Mouse (Mus musculus): Measurements from ENCODE around the gene Krtap29-1. TPM values are rescaled to one million over a fixed set of nuclear protein-coding genes. Genes with fewer than 3 reads are reported as not detected.
A peak's percentile ranks its signal among the peaks of the same experiment; 100 is the strongest.

The Krtap29-1 gene
- polyA plus RNA-seq (2016; fragmentation: Nextera tagmentation; extraction: Ambion mirVana): not detected in 2 replicates

- H3K27me3 ChIP-seq (ENCODE audit: insufficient read depth, poor library complexity, severe bottlenecking): no peaks in the 10 kb centered on the region
- no peaks in the 10 kb centered on the region for H3K36me3 ChIP-seq
- H3K4me1 ChIP-seq: 0 out of 2 replicates have a peak, but pooled peaks cover 4% of the 10 kb centered on the region
- 71% methylated on average over 5 of the region's 5 CpGs for WGBS
- DNase-seq (ENCODE audit: low spot score): peak; percentile 28
- no peak within 1 kb of the TSS for H3K4me3 ChIP-seq
- H3K27ac ChIP-seq: no peak within 1 kb of the TSS
- H3K9me3 ChIP-seq: no peaks in the 10 kb centered on the region
These were observed at the start of gene Krtap29-1 for GRCm38 (mm10) chr11:99978953-99979352. Gene Krtap29-1 (minus strand): TSS chr11:99979053.

- no peaks in the 10 kb centered on the region for H3K4me1 ChIP-seq
- no peaks in the 10 kb centered on the region for H3K9me3 ChIP-seq
- H3K27me3 ChIP-seq (ENCODE audit: insufficient read depth, poor library complexity, severe bottlenecking): no peaks in the 10 kb centered on the region
- H3K27ac ChIP-seq: no peak overlapping the region
- peak; percentile 42 for DNase-seq (ENCODE audit: low spot score)
- WGBS: 53% methylated on average over 5 of the region's 5 CpGs
- no peaks in the 10 kb centered on the region for H3K36me3 ChIP-seq
- H3K4me3 ChIP-seq: no peak overlapping the region
These were observed 42.6 kb upstream of the Krtap29-1 start for GRCm38 (mm10) chr11:100021438-100021837.

GRCm38 (mm10) chr11:100019466-100019865, 40.6 kb upstream of the Krtap29-1 start:
- no peak for DNase-seq (ENCODE audit: low spot score)
- Histone ChIP-seq H3K27me3 (ENCODE audit: insufficient read depth, poor library complexity, severe bottlenecking) (no peaks in the 10 kb centered on the region), H3K9me3 (no peaks in the 10 kb centered on the region), H3K4me3 (no peak overlapping the region), H3K4me1 (no peaks in the 10 kb centered on the region), H3K36me3 (no peaks in the 10 kb centered on the region), H3K27ac (no peak overlapping the region)
- WGBS: 63% methylated on average over 1 of the region's 1 CpGs

GRCm38 (mm10) chr11:100016112-100016511, 37.3 kb upstream of the Krtap29-1 start, which contains the start of gene Krt33a:
Gene Krt33a (minus strand): TSS chr11:100016212.
- H3K4me1 ChIP-seq: no peaks in the 10 kb centered on the region
- H3K4me3 ChIP-seq: no peak within 1 kb of the TSS
- H3K27ac ChIP-seq: no peak within 1 kb of the TSS
- peak; percentile 53 for DNase-seq (ENCODE audit: low spot score)
- H3K27me3 ChIP-seq (ENCODE audit: insufficient read depth, poor library complexity, severe bottlenecking): no peaks in the 10 kb centered on the region
- WGBS: 75% methylated on average over 4 of the region's 4 CpGs
- H3K9me3 ChIP-seq: no peaks in the 10 kb centered on the region
- H3K36me3 ChIP-seq: no peaks in the 10 kb centered on the region

- H3K4me3 ChIP-seq: no peak overlapping the region
- DNase-seq (ENCODE audit: low spot score): peak; percentile 60
- H3K27ac ChIP-seq: no peak overlapping the region
- no peaks in the 10 kb centered on the region for H3K27me3 ChIP-seq (ENCODE audit: insufficient read depth, poor library complexity, severe bottlenecking)
- H3K4me1 ChIP-seq: no peaks in the 10 kb centered on the region
- H3K9me3 ChIP-seq: no peaks in the 10 kb centered on the region
- H3K36me3 ChIP-seq: no peaks in the 10 kb centered on the region
- 82% methylated on average over 4 of the region's 4 CpGs for WGBS
These were observed 34.9 kb upstream of the Krtap29-1 start for GRCm38 (mm10) chr11:100013691-100014171.

GRCm38 (mm10) chr11:100010682-100011081, 31.8 kb upstream of the Krtap29-1 start:
- Histone ChIP-seq H3K27ac (no peak overlapping the region), H3K27me3 (ENCODE audit: insufficient read depth, poor library complexity, severe bottlenecking) (no peaks in the 10 kb centered on the region), H3K9me3 (no peaks in the 10 kb centered on the region), H3K36me3 (no peaks in the 10 kb centered on the region), H3K4me3 (no peak overlapping the region), H3K4me1 (no peaks in the 10 kb centered on the region)
- DNase-seq (ENCODE audit: low spot score): peak; percentile 67
- 77% methylated on average over 5 of the region's 5 CpGs for WGBS

GRCm38 (mm10) chr11:100008336-100008735, 29.5 kb upstream of the Krtap29-1 start:
- WGBS: 67% methylated on average over 5 of the region's 5 CpGs
- no peaks in the 10 kb centered on the region for H3K36me3 ChIP-seq
- H3K9me3 ChIP-seq: no peaks in the 10 kb centered on the region
- no peaks in the 10 kb centered on the region for H3K27me3 ChIP-seq (ENCODE audit: insufficient read depth, poor library complexity, severe bottlenecking)
- no peak overlapping the region for H3K4me3 ChIP-seq
- no peak for DNase-seq (ENCODE audit: low spot score)
- H3K4me1 ChIP-seq: no peaks in the 10 kb centered on the region
- H3K27ac ChIP-seq: no peak overlapping the region

GRCm38 (mm10) chr11:100006624-100007023, 27.8 kb upstream of the Krtap29-1 start:
- DNase-seq (ENCODE audit: low spot score): no peak
- H3K9me3 ChIP-seq: no peaks in the 10 kb centered on the region
- no peaks in the 10 kb centered on the region for H3K4me1 ChIP-seq
- WGBS: 49% methylated on average over 3 of the region's 3 CpGs
- H3K27ac ChIP-seq: no peak overlapping the region
- H3K4me3 ChIP-seq: no peak overlapping the region
- no peaks in the 10 kb centered on the region for H3K27me3 ChIP-seq (ENCODE audit: insufficient read depth, poor library complexity, severe bottlenecking)
- no peaks in the 10 kb centered on the region for H3K36me3 ChIP-seq

- Histone ChIP-seq H3K4me3 (no peak overlapping the region), H3K36me3 (no peaks in the 10 kb centered on the region), H3K9me3 (no peaks in the 10 kb centered on the region), H3K27ac (no peak overlapping the region), H3K4me1 (no peaks in the 10 kb centered on the region), H3K27me3 (ENCODE audit: insufficient read depth, poor library complexity, severe bottlenecking) (no peaks in the 10 kb centered on the region)
- WGBS: 84% methylated on average over 8 of the region's 8 CpGs
- DNase-seq (ENCODE audit: low spot score): no peak
These were observed 27.1 kb upstream of the Krtap29-1 start for GRCm38 (mm10) chr11:100005905-100006304.

GRCm38 (mm10) chr11:100004846-100005245, 26.0 kb upstream of the Krtap29-1 start:
- no peak for DNase-seq (ENCODE audit: low spot score)
- Histone ChIP-seq H3K27ac (no peak overlapping the region), H3K27me3 (ENCODE audit: insufficient read depth, poor library complexity, severe bottlenecking) (no peaks in the 10 kb centered on the region), H3K4me1 (no peaks in the 10 kb centered on the region), H3K9me3 (no peaks in the 10 kb centered on the region), H3K4me3 (no peak overlapping the region), H3K36me3 (no peaks in the 10 kb centered on the region)
- WGBS: 26% methylated on average over 6 of the region's 6 CpGs

- no peaks in the 10 kb centered on the region for H3K9me3 ChIP-seq
- H3K27ac ChIP-seq: no peak overlapping the region
- H3K4me1 ChIP-seq: no peaks in the 10 kb centered on the region
- H3K4me3 ChIP-seq: no peak overlapping the region
- peaks cover 20% of the 10 kb centered on the region for H3K27me3 ChIP-seq (ENCODE audit: insufficient read depth, poor library complexity, severe bottlenecking)
- 81% methylated on average over 7 of the region's 7 CpGs for WGBS
- DNase-seq (ENCODE audit: low spot score): peak; percentile 58
- H3K36me3 ChIP-seq: no peaks in the 10 kb centered on the region
These were observed 20.2 kb upstream of the Krtap29-1 start for GRCm38 (mm10) chr11:99999091-99999490.

- no peaks in the 10 kb centered on the region for H3K36me3 ChIP-seq
- peaks cover 39% of the 10 kb centered on the region for H3K27me3 ChIP-seq (ENCODE audit: insufficient read depth, poor library complexity, severe bottlenecking)
- H3K9me3 ChIP-seq: no peaks in the 10 kb centered on the region
- no peak overlapping the region for H3K4me3 ChIP-seq
- DNase-seq (ENCODE audit: low spot score): no peak
- WGBS: 60% methylated on average over 4 of the region's 4 CpGs
- peaks cover 7% of the 10 kb centered on the region for H3K4me1 ChIP-seq
- no peak overlapping the region for H3K27ac ChIP-seq
These were observed 15.5 kb upstream of the Krtap29-1 start for GRCm38 (mm10) chr11:99994384-99994661.

- Histone ChIP-seq H3K4me3 (peak within 1 kb of the TSS; percentile 36), H3K27me3 (ENCODE audit: insufficient read depth, poor library complexity, severe bottlenecking) (peaks cover 39% of the 10 kb centered on the region), H3K36me3 (no peaks in the 10 kb centered on the region), H3K9me3 (no peaks in the 10 kb centered on the region), H3K4me1 (peaks cover 7% of the 10 kb centered on the region), H3K27ac (no peak within 1 kb of the TSS)
- DNase-seq (ENCODE audit: low spot score): peak; percentile 73
- WGBS: 25% methylated on average over 26 of the region's 26 CpGs
These were observed 14.9 kb upstream of the Krtap29-1 start, which contains the start of gene Krtap17-1 for GRCm38 (mm10) chr11:99993620-99994383. Gene Krtap17-1 (minus strand): TSS chr11:99993994.

Measured in heart, embryonic 10.5 days (tissue).